ENCODE assay signal across 10 mouse cellular contexts in the genomic region with DNA sequence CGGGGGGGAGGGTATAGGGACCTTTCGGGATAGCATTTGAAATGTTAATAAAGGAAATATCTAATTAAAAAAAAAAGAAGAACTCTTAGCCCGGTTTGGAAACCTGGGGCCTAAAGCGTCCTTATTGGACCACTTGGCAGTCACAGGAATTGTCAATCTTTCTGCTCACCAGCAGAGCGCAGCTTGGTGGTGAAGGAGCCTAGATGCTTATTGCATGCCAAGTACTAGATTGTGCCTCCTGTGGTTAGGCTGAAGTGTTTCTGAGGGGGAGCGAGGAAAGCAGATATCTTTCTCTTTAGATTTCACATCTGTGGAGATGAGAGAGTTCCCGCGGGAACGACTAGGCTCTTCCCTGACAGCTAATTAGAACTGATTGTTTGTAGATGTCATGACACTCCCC. TPM values are rescaled to one million over a fixed set of nuclear protein-coding genes. Genes with fewer than 3 reads are reported as not detected.
DNase-seq lines count a peak whose midpoint lies in the region; ATAC-seq lines count a peak whose summit lies in the region.
"Had no signal": no experiment of that assay in that cellular context is flagged by ENCODE, and none has a peak within 500 bp of the region (broad histone marks: within the 10 kb centered on the region; RNA-seq: fewer than 3 reads in every experiment).

No protein-coding gene starts in this region.

- 14% methylated on average over 9 of the region's 9 CpGs for WGBS in heart, embryonic 12.5 days
- WGBS in hindbrain, embryonic 15.5 days = 12% methylated on average over 9 of the region's 9 CpGs
- 7% methylated on average over 9 of the region's 9 CpGs for WGBS in neural tube, embryonic 13.5 days

- no peak overlapping the region for H3K4me3 ChIP-seq in heart, embryonic 12.5 days
- no peak overlapping the region; the same call in 1 of the 2 replicates for H3K4me3 ChIP-seq in hindbrain, embryonic 15.5 days
- no peak overlapping the region for H3K4me3 ChIP-seq in neural tube, embryonic 13.5 days

- DNase-seq in heart, adult 18-20 months = no peak
- peak; percentile 33 for DNase-seq in adipocyte (ENCODE audit: low spot score)
- no peak for DNase-seq in spleen, postnatal 10 days (ENCODE audit: low spot score in 2 of 2)
- no peak for DNase-seq in gastrocnemius, postnatal 4 days (ENCODE audit: low spot score in 2 of 2)

- no peak overlapping the region for H3K9ac ChIP-seq in heart, embryonic 12.5 days
- no peak overlapping the region for H3K9ac ChIP-seq in hindbrain, embryonic 15.5 days
- no peak overlapping the region for H3K9ac ChIP-seq in neural tube, embryonic 13.5 days

- no peak for ATAC-seq in heart, embryonic 12.5 days (ENCODE audit: insufficient number of reproducible peaks, low FRiP score)
- ATAC-seq in hindbrain, embryonic 15.5 days (ENCODE audit: low FRiP score, low read depth) = no peak
- no peak for ATAC-seq in neural tube, embryonic 13.5 days (ENCODE audit: low read depth)
- ATAC-seq in megakaryocyte progenitor cell, adult 5-6 weeks (replicated peaks; ENCODE audit: poor library complexity) = no peak

- no peaks in the 10 kb centered on the region for H3K36me3 ChIP-seq in heart, embryonic 12.5 days
- H3K36me3 ChIP-seq in hindbrain, embryonic 15.5 days = no peaks in the 10 kb centered on the region
- H3K36me3 ChIP-seq in neural tube, embryonic 13.5 days = no peaks in the 10 kb centered on the region
- H3K36me3 ChIP-seq: limb, embryonic 15.5 days had no signal

- H3K4me2 ChIP-seq in heart, embryonic 12.5 days = peak overlapping the region; percentile 100; the same call in 1 of the 2 replicates
- peak overlapping the region; percentile 69; the same call in 1 of the 2 replicates for H3K4me2 ChIP-seq in hindbrain, embryonic 15.5 days
- H3K4me2 ChIP-seq in neural tube, embryonic 13.5 days = peak overlapping the region; percentile 85; the same call in 1 of the 2 replicates

- H3K9me3 ChIP-seq in heart, embryonic 12.5 days (replicated peaks) = no peaks in the 10 kb centered on the region
- H3K9me3 ChIP-seq in hindbrain, embryonic 15.5 days = no peaks in the 10 kb centered on the region
- H3K9me3 ChIP-seq in neural tube, embryonic 13.5 days = no peaks in the 10 kb centered on the region
- H3K9me3 ChIP-seq: limb, embryonic 15.5 days had no signal

- H3K27me3 ChIP-seq in heart, embryonic 12.5 days (replicated peaks) = peaks cover 9% of the 10 kb centered on the region
- H3K27me3 ChIP-seq in hindbrain, embryonic 15.5 days = no peaks in the 10 kb centered on the region
- peaks cover 3% of the 10 kb centered on the region; the same call in 1 of the 2 replicates for H3K27me3 ChIP-seq in neural tube, embryonic 13.5 days

- H3K27ac ChIP-seq in heart, embryonic 12.5 days (ENCODE audit: poor library complexity, severe bottlenecking) = no peak overlapping the region
- no peak overlapping the region for H3K27ac ChIP-seq in hindbrain, embryonic 15.5 days (replicated peaks)
- H3K27ac ChIP-seq in neural tube, embryonic 13.5 days (replicated peaks) = peak overlapping the region; percentile 28; the same call in 1 of the 2 replicates
- H3K27ac ChIP-seq: limb, embryonic 15.5 days had no signal

- H3K4me1 ChIP-seq in heart, embryonic 12.5 days (replicated peaks) = peaks cover 16% of the 10 kb centered on the region
- peaks cover 24% of the 10 kb centered on the region for H3K4me1 ChIP-seq in hindbrain, embryonic 15.5 days (replicated peaks)
- H3K4me1 ChIP-seq in neural tube, embryonic 13.5 days (replicated peaks) = peaks cover 24% of the 10 kb centered on the region

RNA-seq across cellular contexts. Expression of a gene that starts 0.9 kb away (rescaled TPM):
- 0.80 and 1.3 TPM in 2 replicates for polyA plus RNA-seq in heart, embryonic 12.5 days (2016; fragmentation: Nextera tagmentation; extraction: Ambion mirVana)
- 1 to 10 TPM in 1 of 2 experiments, under 1 TPM in 1; 0.67 to 1.1 TPM for total RNA-seq in heart, adult 18-20 months (2021)
- polyA plus RNA-seq in hindbrain, embryonic 15.5 days (2015; fragmentation: Nextera tagmentation; extraction: Ambion mirVana) = 26.2 and 27.6 TPM in 2 replicates
- polyA plus RNA-seq in neural tube, embryonic 13.5 days (2015; fragmentation: Nextera tagmentation; extraction: Ambion mirVana) = 12.9 and 13.2 TPM in 2 replicates
- under 1 TPM; 0.31 to 0.37 TPM for total RNA-seq in gastrocnemius, postnatal 4 days (2021)
- not detected in 2 replicates for total RNA-seq in megakaryocyte progenitor cell, adult 5-6 weeks (2015)
- total RNA-seq in megakaryocyte progenitor cell, adult 5-6 weeks (2017) = not detected in 2 replicates
- total RNA-seq: hematopoietic stem cell, adult 5-6 weeks had no signal
